Comparison of ENCODE assay signal across 21 mouse cellular contexts in the genomic region with DNA sequence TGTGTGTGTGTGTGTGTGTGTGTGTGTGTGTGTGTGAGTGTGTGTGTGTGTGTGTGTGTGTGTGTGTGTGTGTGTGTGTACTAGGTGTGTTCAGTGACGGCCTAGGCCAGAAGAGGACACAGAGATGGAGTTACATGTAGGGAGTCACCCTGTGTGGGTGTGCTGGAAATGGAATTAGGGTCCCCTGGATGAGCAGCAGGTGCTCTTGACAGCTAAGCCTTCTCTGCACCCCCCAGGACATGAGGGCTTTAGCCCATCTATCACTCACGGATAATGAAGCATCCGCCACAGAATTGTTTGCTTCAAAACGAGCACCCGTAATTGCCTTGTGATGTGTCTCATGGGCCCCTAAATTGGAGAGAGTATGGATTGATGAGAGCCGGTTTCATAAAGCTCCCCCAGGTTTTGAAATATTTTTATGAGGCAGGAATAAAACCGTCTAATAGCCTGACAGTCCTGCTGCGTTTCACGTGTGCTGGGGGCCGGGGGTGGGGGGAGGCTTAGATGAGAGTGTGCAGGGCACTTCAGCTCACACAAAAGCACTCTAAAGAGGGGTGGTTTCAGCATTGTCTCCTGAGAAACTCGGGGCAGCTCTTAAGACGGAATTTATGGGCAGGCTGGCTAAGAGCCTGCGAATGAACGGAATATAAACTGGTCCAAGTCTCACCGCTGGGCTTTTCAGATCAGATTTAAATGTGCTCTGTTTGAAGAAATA. TPM values are rescaled to one million over a fixed set of nuclear protein-coding genes. Genes with fewer than 3 reads are reported as not detected.
DNase-seq lines count a peak whose midpoint lies in the region; ATAC-seq and TF ChIP-seq lines count a peak whose summit lies in the region.
"Had no signal": no experiment of that assay in that cellular context is flagged by ENCODE, and none has a peak within 500 bp of the region (broad histone marks: within the 10 kb centered on the region; RNA-seq: fewer than 3 reads in every experiment).

No protein-coding gene starts in this region.

- 49% methylated on average over 15 of the region's 15 CpGs for WGBS in forebrain, embryonic 10.5 days
- WGBS in forebrain, embryonic 16.5 days, result 19% methylated on average over 15 of the region's 15 CpGs
- WGBS in forebrain, embryonic 14.5 days, result 14% methylated on average over 15 of the region's 15 CpGs
- WGBS in limb, embryonic 15.5 days, result 28% methylated on average over 15 of the region's 15 CpGs
- 19% methylated on average over 15 of the region's 15 CpGs for WGBS in midbrain, embryonic 16.5 days

- no peak for DNase-seq in forebrain, embryonic 10.5 days (ENCODE audit: extremely low spot score, low spot score)
- peak; percentile 46 for DNase-seq in forebrain, embryonic 14.5 days (ENCODE audit: low spot score)
- DNase-seq in gastrocnemius, postnatal 4 days (ENCODE audit: low spot score in 2 of 2), result no peak
- DNase-seq in left cerebral cortex, postnatal 14 days (ENCODE audit: low spot score in 2 of 2), result no peak
- no peak for DNase-seq in left cerebral cortex, adult 2 months (ENCODE audit: extremely low spot score in 1 of 2, low spot score in 2 of 2)
- DNase-seq: adrenal gland, postnatal 10 days; cerebellum, adult 11-12 months; cerebellum, postnatal 25 days; layer of hippocampus, postnatal 36 days; liver, postnatal 0 days had no signal

- H3K36me3 ChIP-seq in forebrain, embryonic 10.5 days (replicated peaks), result no peaks in the 10 kb centered on the region
- H3K36me3 ChIP-seq in forebrain, embryonic 16.5 days (ENCODE audit: control insufficient read depth, insufficient read depth), result no peaks in the 10 kb centered on the region
- H3K36me3 ChIP-seq in forebrain, embryonic 14.5 days (ENCODE audit: control insufficient read depth, insufficient read depth, low read length), result peaks cover 3% of the 10 kb centered on the region; the same call in 1 of the 2 replicates
- no peaks in the 10 kb centered on the region for H3K36me3 ChIP-seq in limb, embryonic 15.5 days
- peaks cover 2% of the 10 kb centered on the region; the same call in 1 of the 2 replicates for H3K36me3 ChIP-seq in midbrain, embryonic 16.5 days (ENCODE audit: control insufficient read depth, insufficient read depth, low read length)
- H3K36me3 ChIP-seq: embryonic facial prominence, embryonic 12.5 days; heart, embryonic 12.5 days; intestine, embryonic 15.5 days; kidney, embryonic 15.5 days; limb, embryonic 12.5 days; stomach, embryonic 15.5 days had no signal

- intact Hi-C loops in left cerebral cortex, postnatal 14 days (cut with DNase I), result no loop called here
- intact Hi-C loops in left cerebral cortex, adult 2 months (cut with DNase I), result no loop called here

- H3K4me3 ChIP-seq in forebrain, embryonic 10.5 days, result no peak overlapping the region
- no peak overlapping the region for H3K4me3 ChIP-seq in forebrain, embryonic 16.5 days (replicated peaks; ENCODE audit: low read length)
- no peak overlapping the region for H3K4me3 ChIP-seq in forebrain, embryonic 14.5 days (ENCODE audit: low read depth, low read length)
- no peak overlapping the region for H3K4me3 ChIP-seq in limb, embryonic 15.5 days
- no peak overlapping the region for H3K4me3 ChIP-seq in midbrain, embryonic 16.5 days (ENCODE audit: low read depth, low read length)
- no peak overlapping the region for H3K4me3 ChIP-seq in left cerebral cortex, adult 2 months
- H3K4me3 ChIP-seq: embryonic facial prominence, embryonic 12.5 days; heart, embryonic 12.5 days; intestine, embryonic 15.5 days; kidney, embryonic 15.5 days; limb, embryonic 12.5 days; stomach, embryonic 15.5 days had no signal

- peaks cover 35% of the 10 kb centered on the region for H3K4me1 ChIP-seq in forebrain, embryonic 10.5 days
- H3K4me1 ChIP-seq in forebrain, embryonic 16.5 days (replicated peaks; ENCODE audit: control insufficient read depth, insufficient read depth, low read length), result peaks cover 11% of the 10 kb centered on the region
- H3K4me1 ChIP-seq in forebrain, embryonic 14.5 days (ENCODE audit: control insufficient read depth, insufficient read depth, low read length), result peaks cover 6% of the 10 kb centered on the region
- peaks cover 19% of the 10 kb centered on the region for H3K4me1 ChIP-seq in limb, embryonic 15.5 days
- peaks cover 16% of the 10 kb centered on the region for H3K4me1 ChIP-seq in midbrain, embryonic 16.5 days (ENCODE audit: control insufficient read depth, insufficient read depth, low read length)
- H3K4me1 ChIP-seq: embryonic facial prominence, embryonic 12.5 days; intestine, embryonic 15.5 days; stomach, embryonic 15.5 days had no signal

- no peak for ATAC-seq in forebrain, embryonic 16.5 days
- no peak; the same call in 1 of the 2 replicates for ATAC-seq in forebrain, embryonic 14.5 days
- ATAC-seq in limb, embryonic 15.5 days (ENCODE audit: insufficient number of reproducible peaks, low FRiP score, low TSS enrichment, low read depth), result peak; percentile 35; the same call in 1 of the 2 replicates
- ATAC-seq in midbrain, embryonic 16.5 days, result peak; percentile 59; the same call in 1 of the 2 replicates
- ATAC-seq: intestine, embryonic 15.5 days; liver, postnatal 0 days had no signal

- no peak overlapping the region for H3K4me2 ChIP-seq in forebrain, embryonic 16.5 days (ENCODE audit: low read length)
- no peak overlapping the region for H3K4me2 ChIP-seq in forebrain, embryonic 14.5 days (ENCODE audit: low read length)
- 0 out of 2 replicates have a peak overlapping the region, but pooled peaks have one; percentile 10 for H3K4me2 ChIP-seq in limb, embryonic 15.5 days
- no peak overlapping the region for H3K4me2 ChIP-seq in midbrain, embryonic 16.5 days (ENCODE audit: low read length)
- H3K4me2 ChIP-seq: embryonic facial prominence, embryonic 12.5 days; heart, embryonic 12.5 days; intestine, embryonic 15.5 days; kidney, embryonic 15.5 days; limb, embryonic 12.5 days; stomach, embryonic 15.5 days had no signal

- peak overlapping the region; percentile 67 for H3K27ac ChIP-seq in forebrain, embryonic 10.5 days
- H3K27ac ChIP-seq in forebrain, embryonic 16.5 days (ENCODE audit: low read length), result no peak overlapping the region
- no peak overlapping the region for H3K27ac ChIP-seq in forebrain, embryonic 14.5 days (ENCODE audit: low read depth, low read length)
- H3K27ac ChIP-seq in limb, embryonic 15.5 days, result no peak overlapping the region
- 0 out of 2 replicates have a peak overlapping the region, but pooled peaks have one; percentile 31 for H3K27ac ChIP-seq in midbrain, embryonic 16.5 days (ENCODE audit: low read length)
- no peak overlapping the region for H3K27ac ChIP-seq in left cerebral cortex, adult 2 months
- H3K27ac ChIP-seq: embryonic facial prominence, embryonic 12.5 days; intestine, embryonic 15.5 days; kidney, embryonic 15.5 days; limb, embryonic 12.5 days; stomach, embryonic 15.5 days had no signal

- no peak overlapping the region for H3K9ac ChIP-seq in forebrain, embryonic 16.5 days (replicated peaks; ENCODE audit: low read depth, low read length)
- H3K9ac ChIP-seq in forebrain, embryonic 14.5 days (ENCODE audit: low read length), result no peak overlapping the region; the same call in 1 of the 2 replicates
- no peak overlapping the region for H3K9ac ChIP-seq in limb, embryonic 15.5 days
- H3K9ac ChIP-seq in midbrain, embryonic 16.5 days (ENCODE audit: low read depth, low read length), result no peak overlapping the region
- H3K9ac ChIP-seq: embryonic facial prominence, embryonic 12.5 days; heart, embryonic 12.5 days; intestine, embryonic 15.5 days; kidney, embryonic 15.5 days; limb, embryonic 12.5 days; liver, postnatal 0 days; stomach, embryonic 15.5 days had no signal

- no peaks in the 10 kb centered on the region for H3K27me3 ChIP-seq in forebrain, embryonic 10.5 days (ENCODE audit: poor library complexity, severe bottlenecking)
- H3K27me3 ChIP-seq in forebrain, embryonic 16.5 days (replicated peaks; ENCODE audit: control insufficient read depth, insufficient read depth, low read length), result no peaks in the 10 kb centered on the region
- H3K27me3 ChIP-seq in forebrain, embryonic 14.5 days (replicated peaks; ENCODE audit: control insufficient read depth, insufficient read depth, low read length), result no peaks in the 10 kb centered on the region
- no peaks in the 10 kb centered on the region for H3K27me3 ChIP-seq in limb, embryonic 15.5 days
- H3K27me3 ChIP-seq in midbrain, embryonic 16.5 days (ENCODE audit: control insufficient read depth, insufficient read depth, low read depth, low read length), result no peaks in the 10 kb centered on the region
- H3K27me3 ChIP-seq: CH12.LX; embryonic facial prominence, embryonic 12.5 days; heart, embryonic 12.5 days; intestine, embryonic 15.5 days; kidney, embryonic 15.5 days; limb, embryonic 12.5 days; stomach, embryonic 15.5 days had no signal

- H3K9me3 ChIP-seq in forebrain, embryonic 10.5 days, result no peaks in the 10 kb centered on the region
- no peaks in the 10 kb centered on the region for H3K9me3 ChIP-seq in forebrain, embryonic 16.5 days (ENCODE audit: control insufficient read depth, low read length)
- no peaks in the 10 kb centered on the region for H3K9me3 ChIP-seq in forebrain, embryonic 14.5 days (replicated peaks; ENCODE audit: control insufficient read depth, low read length)
- H3K9me3 ChIP-seq in limb, embryonic 15.5 days, result no peaks in the 10 kb centered on the region
- H3K9me3 ChIP-seq in midbrain, embryonic 16.5 days (replicated peaks; ENCODE audit: control insufficient read depth, low read length, poor library complexity, severe bottlenecking), result no peaks in the 10 kb centered on the region
- H3K9me3 ChIP-seq: embryonic facial prominence, embryonic 12.5 days; heart, embryonic 12.5 days; intestine, embryonic 15.5 days; kidney, embryonic 15.5 days; limb, embryonic 12.5 days; stomach, embryonic 15.5 days had no signal

- TF ChIP-seq CTCF in left cerebral cortex, adult 2 months (IDR thresholded peaks at IDR 0.05), result no peak

RNA-seq across cellular contexts. Expression of a gene that starts 54.8 kb away (rescaled TPM):
- 0.15 TPM in 1 of 2 replicates, not detected in the other for polyA plus RNA-seq in forebrain, embryonic 10.5 days (2016; fragmentation: Nextera tagmentation; extraction: Ambion mirVana)
- polyA plus RNA-seq in forebrain, embryonic 16.5 days (2015; fragmentation: Nextera tagmentation; extraction: Ambion mirVana), result 3.1 and 5.6 TPM in 2 replicates
- 2.6 and 3.5 TPM in 2 replicates for polyA plus RNA-seq in forebrain, embryonic 14.5 days (2014; fragmentation: Nextera tagmentation; extraction: Ambion mirVana)
- polyA plus RNA-seq in limb, embryonic 15.5 days (2015; fragmentation: Nextera tagmentation; extraction: Ambion mirVana), result 0.70 and 0.89 TPM in 2 replicates
- 6.3 and 6.4 TPM in 2 replicates for polyA plus RNA-seq in midbrain, embryonic 16.5 days (2015; fragmentation: Nextera tagmentation; extraction: Ambion mirVana)
- total RNA-seq in gastrocnemius, postnatal 4 days (2021), result under 1 TPM; 0.59 to 0.88 TPM
- 10 to 100 TPM; 80.3 to 83.2 TPM for total RNA-seq in left cerebral cortex, postnatal 14 days (2021)
- 10 to 100 TPM; 90.3 to 91.0 TPM for total RNA-seq in left cerebral cortex, adult 2 months (2021)
- total RNA-seq: CH12.LX; monocyte, adult 5-6 weeks had no signal

Comparison
In these comparisons a context has a peak if more than half of its experiments do, and no peak if none do; other contexts are left out.
1. H3K27ac ChIP-seq: peak in forebrain, embryonic 10.5 days (single experiment) and midbrain, embryonic 16.5 days (single experiment); none in forebrain, embryonic 16.5 days (single experiment), forebrain, embryonic 14.5 days (single experiment), limb, embryonic 15.5 days (single experiment) and left cerebral cortex, adult 2 months (single experiment).
2. ATAC-seq: peak in limb, embryonic 15.5 days (single experiment) and midbrain, embryonic 16.5 days (single experiment); none in forebrain, embryonic 16.5 days (single experiment) and forebrain, embryonic 14.5 days (single experiment).